Mouse (Mus musculus) ES-Bruce4 (cell line): ENCODE data around the gene Susd4. TPM values are rescaled to one million over a fixed set of nuclear protein-coding genes. Genes with fewer than 3 reads are reported as not detected.
A peak's percentile ranks its signal among the peaks of the same experiment; 100 is the strongest.

Experiments
- H3K27ac ChIP-seq: 2 replicates; pipeline ENCODE4 v1.5.1; 2012; ENCODE audit warnings: low read length, inconsistent platforms; ENCODE audit not compliant: insufficient read depth
- H3K27me3 ChIP-seq: 2 replicates; pipeline ENCODE4 v1.6.1; 2012; ENCODE audit warnings: mild to moderate bottlenecking, low read length, inconsistent platforms; ENCODE audit not compliant: control insufficient read depth, poor library complexity, insufficient read depth, severe bottlenecking
- H3K36me3 ChIP-seq: 2 replicates; pipeline ENCODE4 v1.6.1; 2012; ENCODE audit warnings: inconsistent platforms, mild to moderate bottlenecking, low read length, moderate library complexity; ENCODE audit not compliant: control insufficient read depth, poor library complexity, insufficient read depth, severe bottlenecking
- H3K4me1 ChIP-seq: one replicate; pipeline ENCODE4 v1.8.1; 2011; ENCODE audit warnings: low read length; ENCODE audit not compliant: control insufficient read depth, insufficient read depth
- H3K4me3 ChIP-seq: 2 replicates; pipeline ENCODE4 v1.5.1; 2011; ENCODE audit warnings: low read depth, mild to moderate bottlenecking, low read length
- H3K9ac ChIP-seq: 2 replicates; pipeline ENCODE4 v1.6.1; 2012; ENCODE audit warnings: low read depth, mild to moderate bottlenecking, inconsistent platforms; ENCODE audit not compliant: poor library complexity, severe bottlenecking
- H3K9me3 ChIP-seq: replicated peaks from 2 replicates; pipeline ENCODE4 v1.6.1; 2012; ENCODE audit warnings: mild to moderate bottlenecking, low read length, inconsistent platforms; ENCODE audit not compliant: control insufficient read depth, poor library complexity, insufficient read depth, severe bottlenecking
- CTCF ChIP-seq: IDR thresholded peaks from one replicate; pipeline ENCODE4 v1.8.1; 2011; ENCODE audit warnings: low read depth, low read length
- EP300 ChIP-seq: IDR thresholded peaks from 2 replicates; pipeline ENCODE4 v1.6.1; 2011; ENCODE audit warnings: low read depth, low read length; ENCODE audit not compliant: insufficient read depth
- POLR2A ChIP-seq: IDR thresholded peaks from one replicate; pipeline ENCODE4 v1.8.1; 2011; ENCODE audit warnings: low read length; ENCODE audit not compliant: insufficient read depth
- polyA plus RNA-seq: library from polyadenylated mRNA; stranded (reverse); fragments of >200 nt; gene quantifications from 2 replicates; pipeline ENCODE4 v1.2.4, GENCODE M21; 2011; ENCODE audit warnings: low read depth; ENCODE audit not compliant: missing spikeins, insufficient read depth, insufficient read length

The Susd4 gene
- polyA plus RNA-seq, 1 experiment: 24.6 TPM

DNA sequence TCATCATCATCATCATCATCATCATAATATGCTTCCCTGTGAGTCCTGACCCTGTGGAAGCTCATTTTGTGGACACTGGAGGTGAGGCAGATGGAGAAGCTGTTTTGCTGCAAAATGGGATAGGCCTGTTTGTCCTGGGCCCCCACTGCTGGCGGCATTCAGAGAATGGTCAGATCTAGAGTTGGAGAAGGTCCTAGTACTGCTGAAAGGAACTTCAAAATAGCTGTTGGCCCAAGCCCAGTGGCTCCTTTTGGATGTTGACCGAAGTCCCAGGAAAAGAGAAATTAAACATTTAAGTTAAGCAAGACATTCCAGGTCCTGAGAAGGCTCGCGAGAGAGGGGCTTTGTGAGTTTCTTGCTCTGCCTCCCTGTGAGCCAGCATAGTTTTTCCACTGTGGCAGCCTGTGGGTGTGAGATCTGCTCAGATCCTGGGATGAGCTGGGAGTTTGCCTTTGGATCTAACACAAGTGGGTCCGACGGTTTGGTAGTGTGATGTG is 15.4 kb downstream of the Susd4 start:
- H3K9me3 ChIP-seq: no peaks in the 10 kb centered on the region
- TF ChIP-seq POLR2A: no peak
- H3K27ac ChIP-seq: no peak overlapping the region
- no peaks in the 10 kb centered on the region for H3K4me1 ChIP-seq
- no peaks in the 10 kb centered on the region for H3K36me3 ChIP-seq
- no peaks in the 10 kb centered on the region for H3K27me3 ChIP-seq
- H3K4me3 ChIP-seq: no peak overlapping the region
- H3K9ac ChIP-seq: no peak overlapping the region

DNA sequence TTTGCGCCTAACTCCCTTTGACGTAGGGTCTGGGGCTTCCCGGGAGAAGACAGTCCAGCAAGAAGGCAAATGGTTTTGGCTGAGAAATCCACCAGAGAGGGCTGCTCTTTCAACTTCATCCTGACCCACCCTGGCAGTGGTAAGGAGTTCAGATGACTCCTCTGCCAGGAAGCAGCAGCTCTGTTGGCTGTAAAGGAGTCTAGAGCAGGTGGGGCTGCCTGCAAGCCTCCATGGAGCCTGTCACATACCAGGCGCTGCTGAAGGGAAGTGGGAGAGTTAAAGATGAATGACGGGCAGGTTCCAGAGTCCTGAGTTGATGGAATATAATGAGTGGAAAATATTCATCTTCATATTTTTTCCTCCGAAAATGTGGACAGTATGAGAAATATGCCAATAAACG is 20.1 kb downstream of the Susd4 start:
- TF ChIP-seq CTCF: no peak
- TF ChIP-seq POLR2A: no peak

DNA sequence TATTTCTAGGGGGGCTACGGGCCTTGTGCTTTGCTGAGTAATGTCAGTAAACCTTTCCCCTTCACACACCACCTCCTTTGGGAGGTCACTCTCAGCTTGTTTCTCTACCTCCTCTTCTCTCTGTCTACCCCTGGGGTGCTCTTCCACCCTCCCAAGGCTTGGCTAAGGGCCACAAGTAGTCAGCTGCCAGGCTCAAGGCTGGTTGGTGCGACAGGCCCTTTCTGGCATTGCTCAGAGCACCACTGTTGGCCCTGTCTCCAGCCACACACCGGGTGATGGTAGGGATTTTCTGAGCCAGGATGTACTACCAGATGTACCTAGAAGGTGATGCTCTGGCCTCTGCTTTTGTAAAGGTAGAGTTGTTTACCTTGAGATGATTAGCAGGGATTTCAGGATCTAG is 21.1 kb downstream of the Susd4 start:
- Histone ChIP-seq H3K9ac (no peak overlapping the region), H3K9me3 (no peaks in the 10 kb centered on the region), H3K36me3 (no peaks in the 10 kb centered on the region), H3K4me3 (no peak overlapping the region), H3K4me1 (no peaks in the 10 kb centered on the region), H3K27me3 (no peaks in the 10 kb centered on the region), H3K27ac (no peak overlapping the region)
- TF ChIP-seq EP300: no peak
- TF ChIP-seq CTCF: no peak
- TF ChIP-seq POLR2A: no peak

More for the DNA sequence above, 20.1 kb downstream of the Susd4 start:
- no peaks in the 10 kb centered on the region for H3K4me1 ChIP-seq
- H3K27me3 ChIP-seq: no peaks in the 10 kb centered on the region
- H3K4me3 ChIP-seq: no peak overlapping the region
- no peak overlapping the region for H3K9ac ChIP-seq
- H3K9me3 ChIP-seq: no peaks in the 10 kb centered on the region
- no peaks in the 10 kb centered on the region for H3K36me3 ChIP-seq
- no peak overlapping the region for H3K27ac ChIP-seq

DNA sequence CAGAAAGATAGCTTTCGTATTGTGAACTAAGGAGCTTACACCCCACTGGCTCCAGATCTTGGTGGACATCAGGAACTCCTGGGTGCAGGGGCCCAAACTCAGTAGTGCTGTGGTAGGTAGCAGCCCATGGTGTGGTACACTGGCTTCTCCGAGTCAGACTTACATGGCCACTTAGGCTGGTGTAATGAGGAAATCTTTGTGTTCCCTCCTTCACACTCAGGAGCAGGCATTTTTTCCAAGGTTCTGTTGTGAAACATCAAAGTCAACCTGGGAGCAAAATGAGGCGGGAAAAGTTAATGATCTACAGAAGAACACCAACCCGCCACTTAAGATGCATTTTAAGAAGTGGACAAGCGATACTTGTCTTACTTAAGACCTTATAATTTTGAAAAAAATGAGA is 21.8 kb downstream of the Susd4 start:
- Histone ChIP-seq H3K9me3 (no peaks in the 10 kb centered on the region), H3K27ac (no peak overlapping the region), H3K36me3 (no peaks in the 10 kb centered on the region), H3K9ac (no peak overlapping the region), H3K4me3 (no peak overlapping the region), H3K27me3 (no peaks in the 10 kb centered on the region), H3K4me1 (no peaks in the 10 kb centered on the region)
- no peak for TF ChIP-seq CTCF
- no peak for TF ChIP-seq EP300
- no peak for TF ChIP-seq POLR2A

DNA sequence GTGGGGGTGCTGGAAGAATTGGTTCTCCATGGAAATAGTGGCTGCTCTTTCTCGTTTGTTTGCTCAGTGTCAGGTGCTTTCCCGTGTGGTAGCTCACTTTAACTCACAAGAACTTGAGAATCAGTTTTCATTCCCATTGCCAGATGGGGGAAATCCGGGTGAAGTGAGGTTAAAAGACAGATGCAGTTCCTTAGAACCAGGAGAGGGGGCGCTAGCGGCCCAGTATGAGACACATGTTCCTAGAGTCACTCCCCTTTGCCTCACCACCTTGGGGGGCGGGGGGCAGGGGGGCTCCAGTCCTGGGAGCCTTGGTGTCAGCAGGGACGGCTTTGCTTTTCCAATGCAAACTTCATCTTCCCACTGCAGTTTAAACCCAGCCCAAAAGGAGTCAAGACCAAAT is 23.4 kb downstream of the Susd4 start:
- no peaks in the 10 kb centered on the region for H3K36me3 ChIP-seq
- H3K9me3 ChIP-seq: no peaks in the 10 kb centered on the region
- H3K9ac ChIP-seq: no peak overlapping the region
- H3K4me3 ChIP-seq: no peak overlapping the region
- TF ChIP-seq EP300 (no peak), CTCF (peak; percentile 37)
- H3K27me3 ChIP-seq: no peaks in the 10 kb centered on the region
- no peak overlapping the region for H3K27ac ChIP-seq
- no peaks in the 10 kb centered on the region for H3K4me1 ChIP-seq

DNA sequence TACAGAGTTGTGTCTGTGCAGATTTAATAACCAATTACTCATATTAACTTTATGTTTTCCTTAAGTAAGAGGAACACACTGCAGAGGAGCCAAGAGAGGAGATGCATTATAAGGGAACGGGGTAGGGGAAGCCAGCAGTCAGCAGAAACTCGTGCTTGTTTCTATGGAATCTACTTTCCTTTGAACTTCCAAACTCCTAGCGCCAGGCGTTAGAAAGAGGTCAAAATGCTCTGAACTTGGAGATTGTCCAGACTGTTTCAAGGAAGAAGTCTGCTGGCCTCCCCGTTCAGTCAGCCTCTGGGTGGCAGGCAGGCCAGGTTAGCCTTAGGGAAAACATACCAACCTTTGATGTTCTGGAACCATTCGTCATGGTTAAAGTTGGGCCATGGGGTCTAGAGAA is 25.2 kb downstream of the Susd4 start:
- no peak for TF ChIP-seq CTCF
- TF ChIP-seq POLR2A: no peak
- no peak for TF ChIP-seq EP300
- Histone ChIP-seq H3K9me3 (no peaks in the 10 kb centered on the region), H3K36me3 (no peaks in the 10 kb centered on the region), H3K27ac (no peak overlapping the region), H3K4me3 (no peak overlapping the region), H3K9ac (no peak overlapping the region), H3K4me1 (no peaks in the 10 kb centered on the region), H3K27me3 (no peaks in the 10 kb centered on the region)
